Mouse (Mus musculus): ENCODE data around the gene St6galnac6.

GRCm38 (mm10) chr2:32586871-32587351, 12.6 kb upstream of the St6galnac6 start, which contains the start of gene St6galnac4:
- TF ChIP-seq POLR2A (IDR thresholded peaks at IDR 0.05; ENCODE audit: low read depth, low read length) (peak; percentile 27; the same call in 1 of the 2 replicates), CTCF (IDR thresholded peaks at IDR 0.05; ENCODE audit: extremely low read depth, insufficient read depth, insufficient read length, insufficient replicate concordance) (peak; percentile 30; the same call in 1 of the 2 replicates)

Data from spleen, adult 2 months (tissue).